Mouse (Mus musculus) spleen, adult 2 months (tissue): ENCODE data around the gene Fabp3. TPM values are rescaled to one million over a fixed set of nuclear protein-coding genes. Genes with fewer than 3 reads are reported as not detected.

ENCODE experiments used
- DNase-seq, 2 experiments: peaks; one replicate each; pipeline versions ENCODE4 v3.0.0 to v3.0.0-alpha.2; 2012 to 2021; ENCODE audit warnings: low spot score in 2 of 2, low read depth in 1 of 2
- H3K27ac ChIP-seq: fragments of 200-500 bp; 2 replicates; pipeline ENCODE4 v1.5.1; 2012; ENCODE audit warnings: low read length, inconsistent platforms; ENCODE audit not compliant: insufficient read depth
- H3K27me3 ChIP-seq: fragments of 200-500 bp; 2 replicates; pipeline ENCODE4 v1.6.1; 2012; ENCODE audit warnings: mild to moderate bottlenecking, moderate library complexity, low read length, inconsistent platforms; ENCODE audit not compliant: control insufficient read depth, insufficient read depth
- H3K36me3 ChIP-seq: fragments of 200-500 bp; 2 replicates; pipeline ENCODE4 v1.6.1; 2012; ENCODE audit warnings: mild to moderate bottlenecking, low read length, inconsistent platforms; ENCODE audit not compliant: control insufficient read depth, insufficient read depth
- H3K4me1 ChIP-seq: fragments of 200-500 bp; 2 replicates; pipeline ENCODE4 v1.6.1; 2011; ENCODE audit warnings: inconsistent platforms; ENCODE audit not compliant: control insufficient read depth, insufficient read depth, insufficient read length
- H3K4me3 ChIP-seq: fragments of 200-500 bp; 2 replicates; pipeline ENCODE4 v1.5.1; 2011; ENCODE audit warnings: mild to moderate bottlenecking, inconsistent platforms; ENCODE audit not compliant: insufficient read depth, insufficient read length; ENCODE audit errors: extremely low read depth
- CTCF ChIP-seq: fragments of 200-500 bp; IDR thresholded peaks from 2 replicates; pipeline ENCODE4 v1.5.1; 2011; ENCODE audit warnings: mild to moderate bottlenecking, inconsistent platforms; ENCODE audit not compliant: insufficient read depth, insufficient read length, insufficient replicate concordance; ENCODE audit errors: extremely low read depth
- POLR2A ChIP-seq: fragments of 200-500 bp; IDR thresholded peaks from 2 replicates; pipeline ENCODE4 v1.6.1; 2011; ENCODE audit warnings: low read depth, low read length, inconsistent platforms
- WGBS: fragments of 180-500 bp; shearing (Covaris S2); methylation state at CpG from one replicate; pipeline ENCODE4 v1.1.7; 2018; 5-methylcytosine and 5-hydroxymethylcytosine counted together
- polyA plus RNA-seq: library from polyadenylated mRNA; depleted of rRNA; stranded (reverse); fragments of >200 nt; gene quantifications from 2 replicates; pipeline ENCODE4 v1.2.3, GENCODE M21; 2012

The Fabp3 gene
- polyA plus RNA-seq, 1 experiment, result 0.54 TPM

DNA sequence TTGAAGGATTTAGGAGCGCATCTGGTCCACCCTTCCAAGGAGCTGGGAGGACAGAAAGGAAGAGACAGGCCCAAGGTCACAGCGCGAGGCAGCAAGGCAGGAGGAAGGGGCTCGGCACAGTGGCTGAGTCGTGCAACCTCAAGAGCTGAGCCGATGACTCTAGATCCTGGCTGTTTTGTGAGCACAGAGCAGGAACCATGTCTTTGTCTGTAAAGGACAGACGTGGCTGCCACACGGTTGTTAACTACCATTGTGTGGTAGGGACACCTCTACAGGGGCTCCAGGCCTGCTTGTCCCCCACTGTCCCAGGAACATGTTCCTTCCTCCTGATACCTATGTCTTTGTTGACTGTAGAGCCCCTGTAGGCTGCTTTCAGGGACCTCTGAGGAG, 8.8 kb upstream of the Fabp3 start:
- Histone ChIP-seq H3K4me3 (no peak overlapping the region), H3K4me1 (no peaks in the 10 kb centered on the region), H3K27me3 (0 out of 2 replicates have a peak, but pooled peaks cover under 1% of the 10 kb centered on the region), H3K27ac (no peak overlapping the region), H3K36me3 (no peaks in the 10 kb centered on the region)
- no peak for DNase-seq
- 86% methylated on average over 8 of the region's 8 CpGs for WGBS
- no peak for TF ChIP-seq CTCF
- no peak for TF ChIP-seq POLR2A

DNA sequence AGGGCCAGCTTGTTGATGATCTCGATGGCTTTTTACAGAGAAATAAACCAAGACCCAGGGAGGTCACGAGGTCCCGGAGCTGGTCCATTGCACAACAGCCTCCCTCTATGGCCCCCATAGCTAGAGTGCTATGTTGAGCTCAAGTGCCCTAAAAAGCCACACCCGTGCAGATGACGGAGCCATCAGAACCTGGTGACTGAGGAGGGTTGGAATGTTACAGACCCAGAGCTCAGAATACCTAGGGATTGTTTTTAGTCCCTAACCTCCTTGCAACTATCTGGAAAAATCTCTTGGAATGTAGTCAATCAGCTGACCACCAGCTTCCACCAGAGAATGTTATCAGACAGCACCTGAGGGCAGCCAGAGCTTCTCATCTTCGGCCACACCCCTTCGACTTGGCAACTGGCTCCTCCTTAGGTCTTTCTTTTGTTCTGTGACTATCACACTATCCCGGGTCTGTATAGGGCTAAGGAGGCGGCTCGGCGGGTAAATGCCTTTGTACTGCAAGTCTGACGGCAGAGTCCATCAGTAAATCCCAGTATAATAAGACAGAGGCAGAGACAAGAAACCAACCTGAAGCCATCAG, 6.0 kb upstream of the Fabp3 start:
- no peak for DNase-seq

DNA sequence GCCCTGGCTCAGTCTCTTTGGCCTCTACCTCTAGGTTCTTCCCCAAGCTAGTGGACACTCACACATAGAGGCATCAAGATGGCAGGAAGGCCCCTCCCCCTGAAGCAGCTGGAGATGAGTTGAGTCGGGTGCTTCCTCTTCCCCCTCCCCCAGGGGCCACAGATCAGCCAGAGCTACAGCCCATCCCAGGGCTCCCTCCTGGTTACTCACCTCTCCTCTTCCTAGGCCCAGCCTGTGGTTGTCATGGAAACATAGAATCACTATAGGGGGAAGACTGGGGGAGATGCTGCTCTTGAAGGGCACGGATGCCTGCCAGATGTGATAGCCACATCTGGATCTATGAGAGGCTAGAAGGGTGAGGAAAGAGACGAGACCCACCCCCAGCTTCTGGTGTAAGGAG, 3.6 kb upstream of the Fabp3 start:
- no peak for DNase-seq
- WGBS, result 42% methylated on average over 3 of the region's 3 CpGs
- peaks cover 19% of the 10 kb centered on the region for H3K27me3 ChIP-seq
- H3K36me3 ChIP-seq, result no peaks in the 10 kb centered on the region
- H3K4me3 ChIP-seq, result no peak overlapping the region
- TF ChIP-seq CTCF, result no peak
- TF ChIP-seq POLR2A, result no peak
- peaks cover 6% of the 10 kb centered on the region; the same call in 1 of the 2 replicates for H3K4me1 ChIP-seq
- H3K27ac ChIP-seq, result no peak overlapping the region

More for the DNA sequence above, 6.0 kb upstream of the Fabp3 start:
- 68% methylated on average over 12 of the region's 12 CpGs for WGBS
- no peak for TF ChIP-seq CTCF
- Histone ChIP-seq H3K36me3 (no peaks in the 10 kb centered on the region), H3K27ac (no peak overlapping the region), H3K4me3 (no peak overlapping the region), H3K4me1 (no peaks in the 10 kb centered on the region), H3K27me3 (peaks cover 6% of the 10 kb centered on the region)

DNA sequence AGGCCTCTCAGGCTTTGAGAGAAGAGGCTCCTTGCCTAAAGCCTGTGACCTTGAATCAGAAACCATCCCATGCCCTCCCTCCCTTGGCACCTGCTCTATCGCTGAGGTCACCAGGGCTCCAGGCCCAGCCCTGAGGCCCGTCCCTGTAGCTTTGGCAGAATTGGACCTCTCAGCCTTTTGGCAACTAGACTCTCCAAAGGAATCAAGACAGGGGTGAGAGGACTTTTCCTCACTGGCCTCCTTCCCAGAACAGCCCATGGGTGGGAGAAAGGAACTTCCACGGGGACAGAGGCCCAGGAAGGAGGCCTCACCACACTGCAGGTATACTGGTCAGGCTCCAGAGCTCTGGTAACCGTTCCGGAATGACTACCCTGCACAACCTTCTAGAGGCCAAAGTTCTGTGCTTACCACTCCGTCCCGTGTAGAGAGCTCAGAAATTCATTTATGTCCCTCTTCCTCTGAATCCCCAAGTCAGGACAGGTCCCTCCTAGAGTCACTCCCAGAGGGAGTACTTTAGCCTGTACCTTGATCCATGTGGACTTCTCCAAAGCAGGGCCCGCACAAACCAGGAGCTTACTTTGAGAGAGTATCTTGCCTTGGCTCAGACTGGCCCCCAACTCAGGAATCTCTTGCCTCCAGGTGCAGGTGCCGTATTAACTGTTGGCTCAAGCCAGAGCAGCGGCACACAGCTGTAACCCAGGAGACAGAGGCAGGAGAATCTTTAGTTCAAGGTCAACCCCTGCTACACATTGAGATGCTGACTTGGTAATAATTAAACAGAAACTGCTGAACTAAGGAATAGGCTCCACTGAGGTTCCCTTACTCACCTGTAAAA, 1.4 kb upstream of the Fabp3 start:
- peaks cover 19% of the 10 kb centered on the region for H3K27me3 ChIP-seq
- H3K4me3 ChIP-seq, result no peak overlapping the region
- H3K27ac ChIP-seq, result no peak overlapping the region
- no peak for DNase-seq
- WGBS, result 88% methylated on average over 10 of the region's 10 CpGs
- H3K36me3 ChIP-seq, result no peaks in the 10 kb centered on the region
- peaks cover 6% of the 10 kb centered on the region; the same call in 1 of the 2 replicates for H3K4me1 ChIP-seq
- no peak for TF ChIP-seq POLR2A
- TF ChIP-seq CTCF, result no peak

DNA sequence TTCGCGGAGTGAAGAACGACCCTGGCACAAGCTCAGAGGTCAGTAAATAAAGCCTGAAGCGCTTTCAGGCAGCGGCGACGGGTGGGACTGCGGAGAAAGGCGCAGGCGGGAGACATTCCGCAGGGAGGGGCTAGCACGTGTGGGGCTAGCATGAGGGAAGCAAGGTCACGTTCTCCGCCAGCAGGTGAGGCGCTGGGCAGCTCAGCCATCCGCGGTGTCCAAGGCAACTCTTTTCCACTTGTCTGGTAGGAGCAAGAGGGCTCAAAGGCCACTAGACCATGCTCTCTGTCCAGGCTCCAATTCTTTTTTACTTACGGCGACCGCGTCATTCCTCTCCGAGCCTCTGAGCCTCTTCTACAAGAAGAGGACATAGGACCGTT, 554 bp upstream of the Fabp3 start:
- no peak for DNase-seq
- Histone ChIP-seq H3K27ac (no peak overlapping the region), H3K4me1 (peaks cover 6% of the 10 kb centered on the region; the same call in 1 of the 2 replicates), H3K4me3 (peak overlapping the region; percentile 7; the same call in 1 of the 2 replicates), H3K27me3 (peaks cover 19% of the 10 kb centered on the region), H3K36me3 (no peaks in the 10 kb centered on the region)
- 4% methylated on average over 23 of the region's 23 CpGs for WGBS
- TF ChIP-seq CTCF (no peak), POLR2A (no peak)

DNA sequence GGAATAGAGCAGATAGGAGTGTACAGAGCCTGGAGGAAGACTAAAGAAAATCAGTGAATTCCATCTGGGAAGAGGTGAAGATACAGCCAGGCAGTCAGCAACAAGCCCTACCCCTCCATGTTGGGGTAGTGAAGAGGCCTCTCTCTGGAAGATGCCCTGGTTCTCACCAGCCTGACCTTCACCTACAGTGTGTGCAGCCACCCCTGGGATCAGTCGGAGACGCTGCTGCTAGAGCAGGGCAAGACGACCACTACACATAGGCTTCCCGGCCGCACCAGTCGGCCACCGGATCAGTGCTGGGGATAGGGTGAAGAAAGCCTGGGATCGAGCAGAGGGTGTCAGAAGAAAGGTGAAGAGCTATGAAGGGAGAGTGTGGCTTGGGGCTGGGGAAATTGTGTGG, 859 bp downstream of the Fabp3 start:
- peaks cover 19% of the 10 kb centered on the region for H3K27me3 ChIP-seq
- H3K4me3 ChIP-seq, result no peak overlapping the region
- no peak overlapping the region for H3K27ac ChIP-seq
- WGBS, result 65% methylated on average over 8 of the region's 8 CpGs
- TF ChIP-seq POLR2A (no peak), CTCF (no peak)
- H3K36me3 ChIP-seq, result 0 out of 2 replicates have a peak, but pooled peaks cover 1% of the 10 kb centered on the region
- DNase-seq, result no peak
- peaks cover 6% of the 10 kb centered on the region; the same call in 1 of the 2 replicates for H3K4me1 ChIP-seq

DNA sequence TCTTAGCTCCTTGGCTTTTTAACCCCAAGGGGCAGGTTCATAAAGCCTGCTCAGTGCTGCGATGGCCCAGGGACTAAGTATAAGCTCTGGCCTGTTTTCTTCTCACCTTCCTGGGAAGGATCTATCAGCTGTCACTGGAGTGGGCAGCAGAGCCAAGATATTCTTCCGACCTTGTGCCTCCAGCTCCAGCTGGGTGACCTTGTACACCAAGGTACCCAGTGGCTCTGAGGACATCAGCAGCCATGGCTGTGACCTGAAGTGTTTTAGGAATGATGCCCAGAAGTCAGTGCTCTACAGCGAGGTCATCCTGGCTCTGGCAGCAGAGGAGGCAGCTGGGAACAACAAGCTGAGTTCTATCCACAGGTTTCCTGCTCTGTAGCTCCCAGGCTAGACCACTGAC, 4.1 kb downstream of the Fabp3 start:
- Histone ChIP-seq H3K4me3 (no peak overlapping the region), H3K27me3 (peaks cover 13% of the 10 kb centered on the region), H3K4me1 (peaks cover 8% of the 10 kb centered on the region; the same call in 1 of the 2 replicates), H3K27ac (no peak overlapping the region), H3K36me3 (peaks cover 3% of the 10 kb centered on the region)
- TF ChIP-seq POLR2A, result no peak
- TF ChIP-seq CTCF, result no peak
- DNase-seq, result no peak
- 82% methylated on average over 3 of the region's 3 CpGs for WGBS
